Mouse (Mus musculus) embryonic facial prominence, embryonic 13.5 days (tissue): Measurements from ENCODE around the gene Kmo. TPM values are rescaled to one million over a fixed set of nuclear protein-coding genes. Genes with fewer than 3 reads are reported as not detected.

Source experiments
- ATAC-seq: fragments of 200-750 bp; cut with Nextera tagmentation; 2 replicates; pipeline ENCODE4 v1.8.0; 2017; ENCODE audit warnings: low read depth; ENCODE audit not compliant: insufficient number of reproducible peaks, insufficient read depth, low FRiP score, low TSS enrichment
- H3K27ac ChIP-seq: fragments of 300-500 bp; sonication (generic); 2 replicates; pipeline ENCODE4 v1.5.1; 2015; ENCODE audit warnings: moderate library complexity, mild to moderate bottlenecking, inconsistent platforms
- H3K27me3 ChIP-seq: fragments of 300-500 bp; sonication (generic); 2 replicates; pipeline ENCODE4 v1.6.1; 2015; ENCODE audit warnings: mild to moderate bottlenecking, inconsistent platforms
- H3K36me3 ChIP-seq: fragments of 300-500 bp; sonication (generic); 2 replicates; pipeline ENCODE4 v1.6.1; 2015; ENCODE audit warnings: mild to moderate bottlenecking, inconsistent platforms
- H3K4me1 ChIP-seq: fragments of 300-500 bp; sonication (generic); 2 replicates; pipeline ENCODE4 v1.6.1; 2015; ENCODE audit warnings: inconsistent platforms
- H3K4me2 ChIP-seq: fragments of 300-500 bp; sonication (generic); 2 replicates; pipeline ENCODE4 v1.6.1; 2015; ENCODE audit warnings: moderate library complexity, mild to moderate bottlenecking, inconsistent platforms
- H3K4me3 ChIP-seq: fragments of 300-500 bp; sonication (generic); 2 replicates; pipeline ENCODE4 v1.5.1; 2015; ENCODE audit warnings: mild to moderate bottlenecking, inconsistent platforms
- H3K9ac ChIP-seq: fragments of 300-500 bp; sonication (generic); 2 replicates; pipeline ENCODE4 v1.6.1; 2015; ENCODE audit warnings: mild to moderate bottlenecking, inconsistent platforms
- H3K9me3 ChIP-seq: fragments of 300-500 bp; sonication (generic); 2 replicates; pipeline ENCODE4 v1.6.1; 2016; ENCODE audit warnings: inconsistent platforms
- WGBS: fragments of 180-500 bp; shearing (Covaris S2); methylation state at CpG from one replicate; pipeline ENCODE4 v1.1.7; 2015; ENCODE audit warnings: mixed read lengths; 5-methylcytosine and 5-hydroxymethylcytosine counted together
- polyA plus RNA-seq: library from polyadenylated mRNA; unstranded; fragments of >200 nt; fragmentation: Nextera tagmentation; extraction: Ambion mirVana; gene quantifications from 2 replicates; pipeline ENCODE4 v1.2.1, GENCODE M21; 2015

The Kmo gene
- 0.21 and 0.22 TPM in 2 replicates for polyA plus RNA-seq

GRCm38 (mm10) chr1:175619814-175620431, at the start of gene Kmo:
Gene Kmo, plus strand, starts transcription at chr1:175620381.
- no peaks in the 10 kb centered on the region for H3K9me3 ChIP-seq
- no peak within 1 kb of the TSS for H3K9ac ChIP-seq
- H3K4me1 ChIP-seq = peaks cover 12% of the 10 kb centered on the region
- H3K4me3 ChIP-seq = no peak within 1 kb of the TSS
- peaks cover 43% of the 10 kb centered on the region for H3K36me3 ChIP-seq
- no peak within 1 kb of the TSS for H3K4me2 ChIP-seq
- no peaks in the 10 kb centered on the region for H3K27me3 ChIP-seq
- WGBS = 92% methylated on average over 13 of the region's 13 CpGs
- H3K27ac ChIP-seq = no peak within 1 kb of the TSS
- no peak for ATAC-seq

DNA sequence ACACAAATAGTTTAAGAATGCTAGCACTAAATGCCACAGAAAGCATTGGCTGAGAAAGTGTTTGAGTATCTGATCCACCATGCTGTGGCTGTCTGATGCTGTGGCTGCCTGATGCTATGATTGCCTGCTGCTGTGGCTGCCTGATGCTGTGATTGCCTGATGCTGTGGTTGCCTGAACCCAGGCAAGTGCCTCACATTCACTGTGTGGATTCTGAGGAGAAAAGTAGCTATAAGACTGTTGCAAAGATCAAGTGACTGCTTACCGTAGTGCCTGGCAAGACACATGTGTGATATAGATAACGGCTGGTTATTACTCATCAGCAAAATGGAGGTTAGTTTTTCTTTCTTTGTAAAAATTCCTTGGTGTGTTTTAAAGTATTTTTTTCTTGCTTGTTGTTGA, 46.1 kb upstream of the Kmo start:
- no peak overlapping the region for H3K9ac ChIP-seq
- no peak for ATAC-seq
- H3K27ac ChIP-seq = no peak overlapping the region
- no peaks in the 10 kb centered on the region for H3K9me3 ChIP-seq
- no peaks in the 10 kb centered on the region for H3K4me1 ChIP-seq
- H3K4me3 ChIP-seq = no peak overlapping the region
- no peaks in the 10 kb centered on the region for H3K36me3 ChIP-seq
- no peak overlapping the region for H3K4me2 ChIP-seq
- no peaks in the 10 kb centered on the region for H3K27me3 ChIP-seq
- 87% methylated on average over 2 of the region's 2 CpGs for WGBS

- WGBS = 79% methylated on average over 2 of the region's 2 CpGs
- H3K9me3 ChIP-seq = no peaks in the 10 kb centered on the region
- no peak overlapping the region for H3K4me2 ChIP-seq
- no peak overlapping the region for H3K4me3 ChIP-seq
- no peak overlapping the region for H3K9ac ChIP-seq
- no peak overlapping the region for H3K27ac ChIP-seq
- no peaks in the 10 kb centered on the region for H3K4me1 ChIP-seq
- H3K27me3 ChIP-seq = no peaks in the 10 kb centered on the region
- ATAC-seq = no peak
- H3K36me3 ChIP-seq = no peaks in the 10 kb centered on the region
These were observed 41.6 kb upstream of the Kmo start for GRCm38 (mm10) chr1:175578425-175579096.

- Histone ChIP-seq H3K36me3 (no peaks in the 10 kb centered on the region), H3K27me3 (no peaks in the 10 kb centered on the region), H3K4me3 (no peak overlapping the region), H3K4me1 (no peaks in the 10 kb centered on the region), H3K4me2 (no peak overlapping the region), H3K27ac (no peak overlapping the region), H3K9me3 (no peaks in the 10 kb centered on the region), H3K9ac (no peak overlapping the region)
- no peak for ATAC-seq
- WGBS = 86% methylated on average over 9 of the region's 9 CpGs
These were observed 40.5 kb upstream of the Kmo start for GRCm38 (mm10) chr1:175579598-175580235.

DNA sequence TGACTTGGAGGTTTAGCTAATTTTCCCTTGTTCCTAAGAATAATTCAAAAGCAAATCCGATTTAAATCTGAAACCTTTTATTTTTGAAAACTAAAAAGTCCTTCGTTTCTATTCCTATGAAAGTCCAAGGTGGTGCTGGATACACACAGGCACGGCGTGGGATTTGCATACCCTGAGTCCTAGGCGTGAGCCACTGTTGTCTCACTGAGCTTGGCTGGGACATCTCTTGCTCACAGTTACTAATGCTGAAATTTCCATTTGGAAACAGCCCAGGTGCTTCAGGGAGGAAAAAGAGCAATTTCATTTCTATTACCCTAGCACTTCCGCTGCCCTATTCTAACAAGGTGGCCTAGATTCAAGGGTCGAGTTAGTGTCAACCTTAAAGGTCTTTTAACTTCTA, 39.8 kb upstream of the Kmo start:
- ATAC-seq = no peak
- no peak overlapping the region for H3K27ac ChIP-seq
- no peak overlapping the region for H3K4me2 ChIP-seq
- 89% methylated on average over 7 of the region's 7 CpGs for WGBS
- H3K36me3 ChIP-seq = no peaks in the 10 kb centered on the region
- no peak overlapping the region for H3K9ac ChIP-seq
- H3K4me1 ChIP-seq = no peaks in the 10 kb centered on the region
- no peak overlapping the region for H3K4me3 ChIP-seq
- no peaks in the 10 kb centered on the region for H3K9me3 ChIP-seq
- H3K27me3 ChIP-seq = no peaks in the 10 kb centered on the region

- Histone ChIP-seq H3K4me2 (no peak overlapping the region), H3K9me3 (no peaks in the 10 kb centered on the region), H3K36me3 (no peaks in the 10 kb centered on the region), H3K4me1 (no peaks in the 10 kb centered on the region), H3K9ac (no peak overlapping the region), H3K4me3 (no peak overlapping the region), H3K27ac (no peak overlapping the region), H3K27me3 (no peaks in the 10 kb centered on the region)
- WGBS = 84% methylated on average over 4 of the region's 4 CpGs
- ATAC-seq = no peak
These were observed 37.4 kb upstream of the Kmo start for GRCm38 (mm10) chr1:175582799-175583198.

DNA sequence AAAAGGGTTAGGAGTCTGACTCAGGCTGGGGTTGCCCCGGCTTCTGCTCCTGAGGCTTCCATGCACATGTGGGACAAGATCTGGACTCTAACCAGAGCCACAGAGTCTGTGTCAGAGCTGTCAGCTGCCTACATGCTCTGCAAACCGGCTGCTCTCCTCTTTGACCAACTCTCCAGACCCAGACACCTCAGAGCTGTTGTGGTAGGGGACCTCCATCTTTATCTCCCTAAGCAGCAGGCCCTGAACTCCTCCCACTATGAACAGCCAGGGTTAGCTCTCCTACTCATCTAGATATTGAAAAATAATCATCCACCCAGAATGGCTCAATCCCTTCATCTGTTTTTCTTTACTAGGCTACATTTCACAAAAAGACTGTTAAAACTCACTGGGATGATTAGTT, 34.9 kb upstream of the Kmo start:
- WGBS = 73% methylated on average over 2 of the region's 2 CpGs
- no peak for ATAC-seq
- no peak overlapping the region for H3K4me3 ChIP-seq

GRCm38 (mm10) chr1:175586656-175587055, 33.5 kb upstream of the Kmo start:
- H3K9me3 ChIP-seq = no peaks in the 10 kb centered on the region
- no peak overlapping the region for H3K9ac ChIP-seq
- H3K27ac ChIP-seq = no peak overlapping the region
- ATAC-seq = no peak
- H3K4me3 ChIP-seq = no peak overlapping the region
- no peaks in the 10 kb centered on the region for H3K27me3 ChIP-seq
- no peaks in the 10 kb centered on the region for H3K4me1 ChIP-seq
- H3K4me2 ChIP-seq = no peak overlapping the region
- WGBS = 87% methylated on average over 5 of the region's 5 CpGs
- no peaks in the 10 kb centered on the region for H3K36me3 ChIP-seq

More for the DNA sequence above, 34.9 kb upstream of the Kmo start:
- H3K9ac ChIP-seq = no peak overlapping the region
- no peaks in the 10 kb centered on the region for H3K27me3 ChIP-seq
- H3K4me1 ChIP-seq = no peaks in the 10 kb centered on the region
- H3K27ac ChIP-seq = no peak overlapping the region
- H3K9me3 ChIP-seq = no peaks in the 10 kb centered on the region
- H3K36me3 ChIP-seq = no peaks in the 10 kb centered on the region
- no peak overlapping the region for H3K4me2 ChIP-seq

- H3K9me3 ChIP-seq = no peaks in the 10 kb centered on the region
- no peak for ATAC-seq
- no peaks in the 10 kb centered on the region for H3K27me3 ChIP-seq
- no peak overlapping the region for H3K27ac ChIP-seq
- no peaks in the 10 kb centered on the region for H3K4me1 ChIP-seq
- H3K36me3 ChIP-seq = no peaks in the 10 kb centered on the region
- no peak overlapping the region for H3K4me2 ChIP-seq
- 97% methylated on average over 1 of the region's 1 CpGs for WGBS
- no peak overlapping the region for H3K9ac ChIP-seq
- no peak overlapping the region for H3K4me3 ChIP-seq
These were observed 27.3 kb upstream of the Kmo start for GRCm38 (mm10) chr1:175592832-175593231.

DNA sequence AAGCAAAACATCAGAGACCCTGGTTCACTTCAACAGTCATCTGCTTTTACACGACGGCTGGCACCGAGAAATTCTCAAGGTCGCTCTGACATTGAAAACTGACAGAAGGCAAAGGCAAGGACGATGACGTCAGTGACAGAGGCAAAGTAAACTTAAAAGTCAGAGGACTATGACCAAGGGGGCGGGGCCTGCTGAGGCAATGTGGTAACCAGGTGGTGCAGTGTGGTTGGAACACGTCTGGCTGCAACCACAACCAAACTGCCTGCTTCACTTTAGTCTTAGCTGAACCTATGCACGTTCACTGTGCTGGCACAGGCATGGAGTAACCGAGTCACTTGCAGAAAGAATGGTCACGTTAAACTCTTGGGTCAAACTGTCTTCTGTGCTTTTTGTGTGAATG, 17.9 kb upstream of the Kmo start:
- Histone ChIP-seq H3K27ac (no peak overlapping the region), H3K9me3 (no peaks in the 10 kb centered on the region), H3K9ac (no peak overlapping the region), H3K4me1 (no peaks in the 10 kb centered on the region), H3K27me3 (no peaks in the 10 kb centered on the region), H3K4me3 (no peak overlapping the region), H3K36me3 (peaks cover 48% of the 10 kb centered on the region), H3K4me2 (no peak overlapping the region)
- 84% methylated on average over 11 of the region's 11 CpGs for WGBS
- ATAC-seq = no peak

- Histone ChIP-seq H3K27ac (no peak overlapping the region), H3K9ac (no peak overlapping the region), H3K9me3 (no peaks in the 10 kb centered on the region), H3K4me2 (no peak overlapping the region), H3K4me3 (no peak overlapping the region), H3K4me1 (no peaks in the 10 kb centered on the region), H3K36me3 (peaks cover 60% of the 10 kb centered on the region), H3K27me3 (no peaks in the 10 kb centered on the region)
- WGBS = 73% methylated on average over 6 of the region's 6 CpGs
- no peak for ATAC-seq
These were observed 16.8 kb upstream of the Kmo start for GRCm38 (mm10) chr1:175603390-175603789.

DNA sequence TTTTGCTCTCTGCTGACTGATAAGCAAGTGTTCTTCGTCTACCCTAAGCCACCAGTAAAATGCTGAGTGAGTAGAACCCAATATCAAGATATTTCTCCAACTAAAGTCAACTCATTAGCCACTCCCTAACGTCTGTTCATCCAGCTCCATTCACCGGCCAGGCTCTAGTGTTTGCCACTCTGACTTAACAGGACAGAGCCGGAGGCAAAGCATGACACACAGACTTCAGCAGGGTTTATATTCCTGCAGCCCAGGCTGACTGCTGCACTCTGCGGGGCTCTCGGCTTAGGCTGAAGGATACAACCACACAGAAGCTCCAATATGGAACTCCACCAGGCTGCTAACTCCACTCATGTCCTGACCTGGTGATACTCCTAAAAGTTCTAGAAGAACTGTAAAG, 12.9 kb upstream of the Kmo start:
- peaks cover 79% of the 10 kb centered on the region for H3K36me3 ChIP-seq
- H3K4me3 ChIP-seq = no peak overlapping the region
- no peaks in the 10 kb centered on the region for H3K27me3 ChIP-seq
- WGBS = 93% methylated on average over 6 of the region's 6 CpGs
- H3K27ac ChIP-seq = no peak overlapping the region
- H3K9ac ChIP-seq = no peak overlapping the region
- no peak overlapping the region for H3K4me2 ChIP-seq
- H3K4me1 ChIP-seq = no peaks in the 10 kb centered on the region
- ATAC-seq = no peak
- no peaks in the 10 kb centered on the region for H3K9me3 ChIP-seq
